Mouse (Mus musculus): Measurements from ENCODE around the gene Eps8l2. TPM values are rescaled to one million over a fixed set of nuclear protein-coding genes. Genes with fewer than 3 reads are reported as not detected.

Gene Eps8l2
- total RNA-seq, 2 experiments from 2014 or later = not detected

GRCm38 (mm10) chr7:141361510-141361909, 22.8 kb downstream of the Eps8l2 start:
- ATAC-seq (replicated peaks; ENCODE audit: poor library complexity, severe bottlenecking) = no peak

GRCm38 (mm10) chr7:141363106-141363751, 24.5 kb downstream of the Eps8l2 start:
- peak; percentile 72 for ATAC-seq (replicated peaks; ENCODE audit: poor library complexity, severe bottlenecking)

- ATAC-seq (replicated peaks; ENCODE audit: poor library complexity, severe bottlenecking) = no peak
Observed at GRCm38 (mm10) chr7:141363752-141364125, 25.1 kb downstream of the Eps8l2 start.

- ATAC-seq (replicated peaks; ENCODE audit: poor library complexity, severe bottlenecking) = no peak
Observed at GRCm38 (mm10) chr7:141364349-141365048, 25.8 kb downstream of the Eps8l2 start.

- no peak for ATAC-seq (replicated peaks; ENCODE audit: poor library complexity, severe bottlenecking)
Observed at GRCm38 (mm10) chr7:141365049-141365445, 26.4 kb downstream of the Eps8l2 start.

- peak; percentile 15 for ATAC-seq (replicated peaks; ENCODE audit: poor library complexity, severe bottlenecking)
Observed at GRCm38 (mm10) chr7:141367358-141367757, 28.7 kb downstream of the Eps8l2 start.

- ATAC-seq (replicated peaks; ENCODE audit: poor library complexity, severe bottlenecking) = peak; percentile 53
Observed at GRCm38 (mm10) chr7:141369918-141370317, 31.2 kb downstream of the Eps8l2 start.

GRCm38 (mm10) chr7:141371942-141372595, 33.4 kb downstream of the Eps8l2 start:
- ATAC-seq (replicated peaks; ENCODE audit: poor library complexity, severe bottlenecking) = peak; percentile 84

GRCm38 (mm10) chr7:141373611-141374010, 34.9 kb downstream of the Eps8l2 start:
- ATAC-seq (replicated peaks; ENCODE audit: poor library complexity, severe bottlenecking) = no peak

- ATAC-seq (replicated peaks; ENCODE audit: poor library complexity, severe bottlenecking) = no peak
Observed at GRCm38 (mm10) chr7:141374399-141374798, 35.7 kb downstream of the Eps8l2 start.

GRCm38 (mm10) chr7:141379584-141379983, 40.9 kb downstream of the Eps8l2 start:
- peak; percentile 90 for ATAC-seq (replicated peaks; ENCODE audit: poor library complexity, severe bottlenecking)

- ATAC-seq (replicated peaks; ENCODE audit: poor library complexity, severe bottlenecking) = peak; percentile 29
Observed at GRCm38 (mm10) chr7:141381068-141381835, 42.6 kb downstream of the Eps8l2 start.

- ATAC-seq (replicated peaks; ENCODE audit: poor library complexity, severe bottlenecking) = no peak
Observed at GRCm38 (mm10) chr7:141387807-141388486, 49.3 kb downstream of the Eps8l2 start.

GRCm38 (mm10) chr7:141388487-141389109, 49.9 kb downstream of the Eps8l2 start:
- ATAC-seq (replicated peaks; ENCODE audit: poor library complexity, severe bottlenecking) = no peak

- ATAC-seq (replicated peaks; ENCODE audit: poor library complexity, severe bottlenecking) = no peak
Observed at GRCm38 (mm10) chr7:141390326-141391259, 51.9 kb downstream of the Eps8l2 start.

GRCm38 (mm10) chr7:141391625-141392551, 53.2 kb downstream of the Eps8l2 start, which contains the start of gene Taldo1:
TSS of gene Taldo1 (plus strand) at chr7:141392199.
- ATAC-seq (replicated peaks; ENCODE audit: poor library complexity, severe bottlenecking) = peak; percentile 75

GRCm38 (mm10) chr7:141392552-141393222, 54.0 kb downstream of the Eps8l2 start:
- peak; percentile 49 for ATAC-seq (replicated peaks; ENCODE audit: poor library complexity, severe bottlenecking)

Data from granulocyte monocyte progenitor cell, adult 5-6 weeks (primary cell).